Mouse (Mus musculus) midbrain, embryonic 16.5 days (tissue): ENCODE results near the gene Rgs5. TPM values are rescaled to one million over a fixed set of nuclear protein-coding genes. Genes with fewer than 3 reads are reported as not detected.
A peak's percentile ranks its signal among the peaks of the same experiment; 100 is the strongest.

Source experiments
- ATAC-seq: fragments of 200-750 bp; cut with Nextera tagmentation; 2 replicates; pipeline ENCODE4 v1.8.0; 2017; ENCODE audit warnings: moderate TSS enrichment
- H3K27ac ChIP-seq: fragments of 300-500 bp; sonication (generic); 2 replicates; pipeline ENCODE4 v1.5.1; 2014; ENCODE audit warnings: mild to moderate bottlenecking, low read length, mixed read lengths
- H3K27me3 ChIP-seq: fragments of 300-500 bp; sonication (generic); 2 replicates; pipeline ENCODE4 v1.6.1; 2014; ENCODE audit warnings: low read depth, low read length, mixed read lengths; ENCODE audit not compliant: control insufficient read depth, insufficient read depth
- H3K36me3 ChIP-seq: fragments of 300-500 bp; sonication (generic); 2 replicates; pipeline ENCODE4 v1.6.1; 2014; ENCODE audit warnings: mild to moderate bottlenecking, low read length, moderate library complexity, mixed read lengths; ENCODE audit not compliant: control insufficient read depth, insufficient read depth
- H3K4me1 ChIP-seq: fragments of 300-500 bp; sonication (generic); 2 replicates; pipeline ENCODE4 v1.6.1; 2014; ENCODE audit warnings: mild to moderate bottlenecking, low read length, mixed read lengths; ENCODE audit not compliant: control insufficient read depth, insufficient read depth
- H3K4me2 ChIP-seq: fragments of 300-500 bp; sonication (generic); 2 replicates; pipeline ENCODE4 v1.6.1; 2014; ENCODE audit warnings: mild to moderate bottlenecking, low read length, mixed read lengths
- H3K4me3 ChIP-seq: fragments of 300-500 bp; sonication (generic); 2 replicates; pipeline ENCODE4 v1.5.1; 2014; ENCODE audit warnings: low read depth, mild to moderate bottlenecking, low read length, moderate library complexity, mixed read lengths
- H3K9ac ChIP-seq: fragments of 300-500 bp; sonication (generic); 2 replicates; pipeline ENCODE4 v1.6.1; 2014; ENCODE audit warnings: low read depth, low read length, mixed read lengths
- H3K9me3 ChIP-seq: fragments of 300-500 bp; sonication (generic); replicated peaks from 2 replicates; pipeline ENCODE4 v1.6.1; 2014; ENCODE audit warnings: mild to moderate bottlenecking, low read length, mixed read lengths; ENCODE audit not compliant: control insufficient read depth, poor library complexity, severe bottlenecking
- WGBS: fragments of 180-500 bp; shearing (Covaris S2); extraction: QIAGEN DNeasy Blood & Tissue Kit; methylation state at CpG from one replicate; pipeline ENCODE4 v1.1.7; 2014; 5-methylcytosine and 5-hydroxymethylcytosine counted together
- polyA plus RNA-seq: library from polyadenylated mRNA; unstranded; fragments of >200 nt; fragmentation: Nextera tagmentation; extraction: Ambion mirVana; gene quantifications from 2 replicates; pipeline ENCODE4 v1.2.1, GENCODE M21; 2015

Gene Rgs5
- polyA plus RNA-seq: 17.5 and 18.4 TPM in 2 replicates

DNA sequence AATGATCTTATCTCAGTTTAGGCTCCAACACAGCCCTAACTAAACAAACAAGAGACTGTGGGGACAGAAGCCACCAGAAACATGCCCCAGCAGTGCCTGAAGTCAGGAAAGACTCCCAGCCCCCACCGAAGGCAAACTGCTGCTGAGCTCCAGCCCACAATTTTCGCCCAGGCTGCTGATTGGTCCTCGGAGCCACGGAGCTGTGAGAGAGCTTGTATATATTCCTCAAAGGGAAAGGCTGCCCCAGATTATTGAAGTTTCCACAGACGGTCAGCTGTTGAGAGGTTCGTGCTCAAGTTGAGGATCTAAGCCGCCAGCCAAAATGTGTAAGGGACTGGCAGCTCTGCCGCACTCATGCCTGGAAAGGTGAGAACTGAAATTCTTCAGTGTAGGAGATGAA lies at the start of gene Rgs5:
TSS of gene Rgs5 (plus strand) at position 246 of the 400 bp plus-strand sequence.
- Histone ChIP-seq H3K27ac (no peak within 1 kb of the TSS), H3K9ac (no peak within 1 kb of the TSS), H3K4me1 (no peaks in the 10 kb centered on the region), H3K4me3 (no peak within 1 kb of the TSS), H3K27me3 (no peaks in the 10 kb centered on the region), H3K9me3 (no peaks in the 10 kb centered on the region), H3K36me3 (no peaks in the 10 kb centered on the region), H3K4me2 (peak within 1 kb of the TSS; percentile 28)
- 33% methylated on average over 8 of the region's 8 CpGs for WGBS
- ATAC-seq: peak; percentile 21; the same call in 1 of the 2 replicates

DNA sequence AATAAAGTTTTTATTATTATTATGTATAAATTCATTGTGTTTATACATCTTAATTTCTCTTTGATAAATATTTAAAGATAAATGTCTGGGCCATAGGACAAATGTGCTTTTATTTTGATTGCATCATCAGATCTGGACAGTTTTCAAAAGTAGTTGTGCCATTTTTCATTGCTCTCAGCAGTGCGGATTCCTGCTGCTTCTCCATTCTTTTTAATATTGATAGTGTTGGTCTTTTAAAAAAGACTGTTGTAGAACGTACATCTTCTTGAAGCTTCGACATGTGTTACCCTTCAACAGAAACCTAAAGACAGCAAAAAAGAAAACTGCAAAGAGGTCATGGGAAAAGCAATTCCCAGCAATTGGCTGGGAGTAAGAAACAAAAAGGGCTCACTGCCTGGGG lies 49.1 kb upstream of the Rgs5 start:
- Histone ChIP-seq H3K36me3 (no peaks in the 10 kb centered on the region), H3K4me1 (no peaks in the 10 kb centered on the region), H3K27ac (no peak overlapping the region), H3K9ac (no peak overlapping the region), H3K9me3 (no peaks in the 10 kb centered on the region), H3K27me3 (no peaks in the 10 kb centered on the region), H3K4me2 (no peak overlapping the region), H3K4me3 (no peak overlapping the region)
- 70% methylated on average over 3 of the region's 3 CpGs for WGBS
- ATAC-seq: no peak

- Histone ChIP-seq H3K9me3 (no peaks in the 10 kb centered on the region), H3K9ac (no peak overlapping the region), H3K27me3 (no peaks in the 10 kb centered on the region), H3K27ac (no peak overlapping the region), H3K4me3 (no peak overlapping the region), H3K4me1 (no peaks in the 10 kb centered on the region), H3K36me3 (no peaks in the 10 kb centered on the region), H3K4me2 (no peak overlapping the region)
- WGBS: 83% methylated on average over 7 of the region's 7 CpGs
- no peak for ATAC-seq
These were observed 25.6 kb upstream of the Rgs5 start for GRCm38 (mm10) chr1:169629738-169630137.

DNA sequence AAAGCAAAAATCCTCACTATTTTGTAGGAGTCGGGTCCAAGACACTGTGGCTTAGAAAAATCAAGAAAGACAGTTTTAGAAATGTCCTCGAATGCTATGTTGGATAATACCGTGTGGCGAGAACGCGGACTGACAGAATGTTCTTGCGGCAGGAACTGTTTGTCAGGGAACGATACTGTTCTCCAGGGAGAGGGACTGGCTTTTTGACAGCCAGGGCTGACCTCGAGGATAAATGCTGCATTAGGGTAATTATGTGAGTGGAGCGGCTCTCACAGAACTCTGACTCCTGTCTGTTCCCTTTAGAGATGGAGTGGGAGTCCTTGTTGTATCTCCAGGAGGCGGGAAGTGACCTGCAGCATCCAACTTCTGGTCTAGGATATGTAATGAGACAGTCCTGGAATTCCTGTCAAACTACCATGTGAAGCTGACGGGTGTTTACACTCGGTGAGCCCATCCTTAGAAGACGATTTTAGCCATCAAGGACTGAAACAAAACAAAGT lies 18.0 kb upstream of the Rgs5 start:
- no peaks in the 10 kb centered on the region for H3K36me3 ChIP-seq
- H3K4me1 ChIP-seq: no peaks in the 10 kb centered on the region
- 75% methylated on average over 14 of the region's 14 CpGs for WGBS
- H3K9ac ChIP-seq: no peak overlapping the region
- H3K4me3 ChIP-seq: no peak overlapping the region
- no peak overlapping the region for H3K27ac ChIP-seq
- no peaks in the 10 kb centered on the region for H3K27me3 ChIP-seq
- no peak for ATAC-seq
- H3K4me2 ChIP-seq: no peak overlapping the region
- H3K9me3 ChIP-seq: no peaks in the 10 kb centered on the region

GRCm38 (mm10) chr1:169644884-169645653 lies 10.2 kb upstream of the Rgs5 start:
- no peak for ATAC-seq
- Histone ChIP-seq H3K4me3 (no peak overlapping the region), H3K9ac (no peak overlapping the region), H3K27me3 (no peaks in the 10 kb centered on the region), H3K36me3 (no peaks in the 10 kb centered on the region), H3K4me1 (no peaks in the 10 kb centered on the region), H3K27ac (no peak overlapping the region), H3K9me3 (no peaks in the 10 kb centered on the region), H3K4me2 (no peak overlapping the region)
- 78% methylated on average over 5 of the region's 7 CpGs for WGBS

DNA sequence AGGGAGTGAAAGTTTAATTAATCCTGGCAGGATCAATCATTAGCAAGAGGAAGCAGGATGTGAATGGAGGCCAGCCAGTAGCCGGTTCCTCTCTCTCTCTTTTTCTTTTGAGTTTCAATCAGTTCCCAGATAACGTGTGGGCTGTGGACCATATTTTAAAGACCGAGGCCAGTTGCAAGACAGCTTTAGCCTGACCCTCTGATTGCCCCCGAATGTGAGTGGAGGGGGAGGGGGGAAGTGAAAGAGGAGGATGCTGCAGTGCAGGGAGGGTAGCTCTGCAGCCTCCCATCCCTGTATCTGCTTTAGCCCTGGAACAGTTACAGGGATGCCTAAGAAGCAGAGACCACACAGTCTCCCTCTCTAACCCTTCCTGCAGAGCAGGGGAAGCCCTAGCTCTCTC lies 4.2 kb downstream of the Rgs5 start:
- no peaks in the 10 kb centered on the region for H3K36me3 ChIP-seq
- H3K9me3 ChIP-seq: no peaks in the 10 kb centered on the region
- no peaks in the 10 kb centered on the region for H3K27me3 ChIP-seq
- H3K4me2 ChIP-seq: no peak overlapping the region
- H3K27ac ChIP-seq: no peak overlapping the region
- no peak for ATAC-seq
- H3K4me3 ChIP-seq: no peak overlapping the region
- no peak overlapping the region for H3K9ac ChIP-seq
- H3K4me1 ChIP-seq: no peaks in the 10 kb centered on the region
- WGBS: 14% methylated on average over 4 of the region's 4 CpGs

GRCm38 (mm10) chr1:169667328-169667727 lies 12.0 kb downstream of the Rgs5 start:
- H3K27ac ChIP-seq: no peak overlapping the region
- no peaks in the 10 kb centered on the region for H3K36me3 ChIP-seq
- no peaks in the 10 kb centered on the region for H3K27me3 ChIP-seq
- H3K4me3 ChIP-seq: no peak overlapping the region
- H3K9me3 ChIP-seq: no peaks in the 10 kb centered on the region
- no peaks in the 10 kb centered on the region for H3K4me1 ChIP-seq
- ATAC-seq: no peak
- H3K4me2 ChIP-seq: no peak overlapping the region
- WGBS: 77% methylated on average over 4 of the region's 4 CpGs
- H3K9ac ChIP-seq: no peak overlapping the region

GRCm38 (mm10) chr1:169670705-169671104 lies 15.4 kb downstream of the Rgs5 start:
- Histone ChIP-seq H3K9ac (no peak overlapping the region), H3K4me3 (no peak overlapping the region), H3K36me3 (no peaks in the 10 kb centered on the region), H3K4me1 (no peaks in the 10 kb centered on the region), H3K9me3 (no peaks in the 10 kb centered on the region), H3K4me2 (no peak overlapping the region), H3K27me3 (no peaks in the 10 kb centered on the region), H3K27ac (no peak overlapping the region)
- 64% methylated on average over 1 of the region's 1 CpGs for WGBS
- ATAC-seq: peak; percentile 51; the same call in 1 of the 2 replicates

- Histone ChIP-seq H3K27me3 (no peaks in the 10 kb centered on the region), H3K4me2 (no peak overlapping the region), H3K4me1 (no peaks in the 10 kb centered on the region), H3K9ac (no peak overlapping the region), H3K27ac (no peak overlapping the region), H3K36me3 (no peaks in the 10 kb centered on the region), H3K4me3 (no peak overlapping the region), H3K9me3 (no peaks in the 10 kb centered on the region)
- 85% methylated on average over 2 of the region's 2 CpGs for WGBS
- ATAC-seq: no peak
These were observed 16.5 kb downstream of the Rgs5 start for GRCm38 (mm10) chr1:169671801-169672200.
